Mouse (Mus musculus) cortical plate, adult 2 months (tissue): ENCODE results near the gene Slc50a1. TPM values are rescaled to one million over a fixed set of nuclear protein-coding genes. Genes with fewer than 3 reads are reported as not detected.

Experiments used
- H3K27ac ChIP-seq: fragments of 200-500 bp; 2 replicates; pipeline ENCODE4 v1.5.1; 2012; ENCODE audit warnings: low read length, control low read depth, inconsistent platforms; ENCODE audit not compliant: insufficient read depth
- H3K4me1 ChIP-seq: fragments of 200-500 bp; 2 replicates; pipeline ENCODE4 v1.6.1; 2011; ENCODE audit warnings: low read length; ENCODE audit not compliant: control insufficient read depth, insufficient read depth
- H3K4me3 ChIP-seq: fragments of 200-500 bp; 2 replicates; pipeline ENCODE4 v1.5.1; 2011; ENCODE audit warnings: mild to moderate bottlenecking, low read length, control low read depth; ENCODE audit not compliant: insufficient read depth
- CTCF ChIP-seq: fragments of 200-500 bp; IDR thresholded peaks from 2 replicates; pipeline ENCODE4 v1.5.1; 2011; ENCODE audit warnings: mild to moderate bottlenecking, control low read depth, low read length; ENCODE audit not compliant: insufficient read depth; ENCODE audit errors: extremely low read depth
- POLR2A ChIP-seq: fragments of 200-500 bp; IDR thresholded peaks from 2 replicates; pipeline ENCODE4 v1.6.1; 2011; ENCODE audit warnings: mild to moderate bottlenecking, low read length, control low read depth; ENCODE audit not compliant: insufficient read depth; ENCODE audit errors: extremely low read depth
- polyA plus RNA-seq: library from polyadenylated mRNA; depleted of rRNA; stranded (reverse); fragments of >200 nt; gene quantifications from 2 replicates; pipeline ENCODE4 v1.2.3, GENCODE M21; 2012

Gene Slc50a1
- polyA plus RNA-seq, 1 experiment = 106 TPM

DNA sequence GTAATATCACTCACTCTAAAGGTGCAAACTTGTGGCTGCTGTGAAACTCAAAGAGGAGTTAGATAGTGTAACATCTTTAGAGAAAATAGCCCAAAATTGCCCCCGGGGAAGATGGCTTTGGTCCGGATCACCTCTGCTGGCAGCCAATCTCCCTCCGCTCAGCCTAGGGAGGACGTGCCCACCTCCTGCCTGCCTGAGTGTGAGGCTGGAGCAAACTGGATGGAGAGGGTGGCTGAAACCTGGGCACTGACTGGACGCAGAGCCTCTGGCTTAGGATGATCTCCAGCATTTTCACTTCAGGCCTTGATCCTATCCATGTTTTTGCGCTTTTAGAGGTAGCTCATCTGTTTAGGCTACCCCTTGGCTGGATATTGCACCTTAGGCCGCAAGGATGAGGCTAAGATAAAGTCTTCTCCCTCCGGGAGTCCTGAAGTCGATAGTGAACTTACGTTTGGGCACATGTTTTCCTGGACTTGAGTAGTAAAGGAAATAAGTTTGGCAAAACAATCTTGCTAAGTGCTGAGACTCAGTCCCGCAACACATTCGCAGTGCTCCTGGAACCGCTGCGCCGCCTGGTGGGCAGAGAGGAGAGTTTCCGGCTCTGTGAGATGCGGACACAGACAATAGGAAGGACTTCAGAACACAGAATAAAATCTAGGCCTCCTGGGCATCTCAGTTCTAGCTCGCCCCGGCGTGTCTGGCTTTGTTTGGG is 11.4 kb upstream of the Slc50a1 start:
- Histone ChIP-seq H3K4me3 (no peak overlapping the region; the same call in 1 of the 2 replicates), H3K27ac (no peak overlapping the region), H3K4me1 (peaks cover 2% of the 10 kb centered on the region; the same call in 1 of the 2 replicates)
- TF ChIP-seq POLR2A = no peak
- TF ChIP-seq CTCF = peak; percentile 96

DNA sequence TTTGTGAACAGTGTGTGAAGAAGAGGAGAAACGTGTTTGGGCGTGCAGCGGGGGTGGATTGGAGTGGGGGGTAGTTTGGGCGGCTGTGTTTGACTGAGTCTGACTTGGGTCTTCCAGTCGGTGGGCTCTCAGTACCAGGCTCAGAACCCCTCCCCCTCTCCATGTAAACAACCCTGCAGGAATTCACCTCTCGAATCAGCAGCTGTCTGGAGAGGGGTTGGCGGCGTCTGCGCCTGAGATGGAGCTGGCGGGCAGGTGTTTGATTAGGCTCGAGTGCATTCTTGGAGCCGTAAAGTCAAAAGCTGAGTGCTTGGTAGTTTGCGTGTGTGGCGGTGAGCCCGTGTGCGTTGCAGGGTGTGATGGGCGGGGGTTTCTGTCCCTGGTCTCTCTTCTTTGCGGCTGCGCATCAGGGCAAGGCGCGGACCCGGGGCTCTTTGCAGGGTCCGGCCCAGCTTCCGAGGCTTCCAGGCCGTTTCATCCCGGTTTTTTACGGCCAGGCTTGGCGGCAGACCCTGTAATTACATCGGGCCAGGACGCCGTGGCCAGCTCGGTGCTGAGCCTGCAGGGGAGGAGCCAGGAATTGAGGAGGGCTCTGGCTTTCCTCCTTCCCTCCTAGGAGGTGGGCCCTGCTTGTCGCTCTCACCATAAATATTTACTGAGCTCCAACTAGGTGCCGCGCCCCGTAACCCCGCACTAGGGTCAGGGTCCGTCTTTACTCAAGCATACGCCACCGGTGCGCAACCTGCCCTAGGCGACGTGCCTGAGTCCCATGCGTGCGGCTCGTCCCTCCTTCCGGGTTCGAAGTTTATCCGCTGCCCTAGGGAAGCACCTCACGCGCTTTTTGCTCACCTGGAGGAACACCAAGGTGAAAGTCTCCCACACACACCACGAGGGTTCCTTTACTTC is 10.5 kb upstream of the Slc50a1 start, which contains the start of gene Efna1:
Gene Efna1 (minus strand): TSS at position 537 of the 906 bp plus-strand sequence.
- H3K4me3 ChIP-seq = peak within 1 kb of the TSS; percentile 53
- peak within 1 kb of the TSS; percentile 63 for H3K27ac ChIP-seq
- no peak for TF ChIP-seq POLR2A
- no peak for TF ChIP-seq CTCF
- peaks cover 2% of the 10 kb centered on the region; the same call in 1 of the 2 replicates for H3K4me1 ChIP-seq

DNA sequence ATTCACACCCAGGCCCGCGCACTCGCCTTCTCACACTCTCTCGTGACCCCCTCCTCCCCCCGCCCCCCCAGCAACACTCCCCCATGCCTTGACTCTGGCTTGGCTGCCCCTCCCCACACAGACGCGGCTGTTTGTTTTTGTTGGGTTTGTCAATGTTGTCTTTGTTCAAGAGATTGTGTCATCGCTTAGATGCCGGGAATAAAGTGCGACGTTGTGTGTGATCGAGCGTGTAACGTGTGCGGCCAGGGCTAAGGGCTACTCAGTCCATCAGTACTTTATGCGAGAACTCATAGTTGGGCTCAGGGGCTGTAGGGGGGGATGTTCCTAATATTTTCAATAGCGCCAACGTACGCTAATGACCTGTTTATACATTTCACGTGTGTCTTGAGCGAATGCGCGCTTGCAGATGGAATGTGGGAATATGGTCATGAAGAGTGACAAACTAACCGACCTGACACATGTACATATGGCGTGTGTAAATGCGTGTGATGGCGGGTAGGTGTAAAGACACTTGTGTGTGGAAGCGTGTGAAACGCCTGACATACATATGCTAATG is 9.8 kb upstream of the Slc50a1 start:
- H3K4me1 ChIP-seq = peaks cover 2% of the 10 kb centered on the region; the same call in 1 of the 2 replicates
- H3K4me3 ChIP-seq = peak overlapping the region; percentile 53
- H3K27ac ChIP-seq = peak overlapping the region; percentile 63
- TF ChIP-seq CTCF (no peak), POLR2A (peak; percentile 40; the same call in 1 of the 2 replicates)

DNA sequence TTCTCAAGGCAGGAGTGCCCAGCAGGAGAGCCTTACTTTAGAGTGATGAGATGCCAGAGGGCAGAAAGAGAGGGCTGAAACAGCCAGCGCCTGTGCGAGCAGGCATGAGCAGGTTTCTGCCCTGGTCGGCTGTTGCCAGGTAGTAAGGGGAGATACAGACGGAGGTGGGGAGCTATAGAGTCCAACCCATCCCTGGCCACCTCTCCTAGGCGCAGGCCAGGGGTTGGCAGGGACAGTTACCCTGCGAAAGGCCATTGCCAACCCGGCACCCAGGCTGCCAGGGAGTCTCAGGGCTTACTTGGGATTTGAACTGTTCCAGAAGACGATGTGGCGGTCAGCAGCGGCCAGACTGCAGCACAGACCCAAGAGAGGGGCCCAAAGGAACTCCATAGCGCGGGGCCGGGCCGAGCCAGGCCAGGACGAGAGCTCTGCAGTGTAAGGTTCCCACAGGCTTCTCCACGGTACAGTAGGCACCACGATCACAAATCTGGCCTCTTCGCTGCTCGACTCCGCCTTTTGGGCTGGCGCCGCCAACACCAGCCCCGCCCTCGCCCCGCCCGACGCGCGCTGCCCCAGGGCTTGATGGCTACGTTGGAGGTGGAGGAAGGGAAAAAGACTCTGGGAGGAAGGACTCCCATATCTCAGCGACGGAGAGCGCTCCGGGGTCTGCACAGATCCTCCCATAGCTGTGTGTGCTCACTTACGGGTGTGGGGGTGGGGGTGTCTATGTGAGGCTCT is 9.0 kb upstream of the Slc50a1 start:
- peak overlapping the region; percentile 53 for H3K4me3 ChIP-seq
- peak overlapping the region; percentile 87 for H3K27ac ChIP-seq
- H3K4me1 ChIP-seq = peaks cover 2% of the 10 kb centered on the region; the same call in 1 of the 2 replicates
- TF ChIP-seq CTCF = no peak
- TF ChIP-seq POLR2A = peak; percentile 90

DNA sequence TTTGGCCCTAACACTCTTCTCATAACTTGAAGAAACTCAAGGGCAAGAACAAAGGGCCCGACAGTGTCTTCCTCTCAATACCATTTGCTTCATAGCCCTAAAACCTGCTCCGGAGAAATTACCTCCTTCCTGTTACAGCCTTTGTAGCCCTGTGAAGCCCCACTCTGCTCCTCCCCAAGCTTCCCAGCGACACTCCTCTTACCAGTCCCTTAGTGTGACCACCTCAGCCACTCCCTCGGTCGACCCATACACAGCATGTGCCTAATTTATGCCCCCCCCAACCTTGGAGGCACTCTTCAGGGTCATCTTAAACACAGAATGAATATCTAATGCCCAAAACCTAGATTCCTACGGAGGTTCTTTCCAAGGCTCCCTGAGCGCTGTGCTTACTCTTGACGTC is 8.3 kb upstream of the Slc50a1 start:
- Histone ChIP-seq H3K4me1 (peaks cover 2% of the 10 kb centered on the region; the same call in 1 of the 2 replicates), H3K4me3 (peak overlapping the region; percentile 53), H3K27ac (0 out of 2 replicates have a peak overlapping the region, but pooled peaks have one; percentile 33)
- no peak for TF ChIP-seq POLR2A

DNA sequence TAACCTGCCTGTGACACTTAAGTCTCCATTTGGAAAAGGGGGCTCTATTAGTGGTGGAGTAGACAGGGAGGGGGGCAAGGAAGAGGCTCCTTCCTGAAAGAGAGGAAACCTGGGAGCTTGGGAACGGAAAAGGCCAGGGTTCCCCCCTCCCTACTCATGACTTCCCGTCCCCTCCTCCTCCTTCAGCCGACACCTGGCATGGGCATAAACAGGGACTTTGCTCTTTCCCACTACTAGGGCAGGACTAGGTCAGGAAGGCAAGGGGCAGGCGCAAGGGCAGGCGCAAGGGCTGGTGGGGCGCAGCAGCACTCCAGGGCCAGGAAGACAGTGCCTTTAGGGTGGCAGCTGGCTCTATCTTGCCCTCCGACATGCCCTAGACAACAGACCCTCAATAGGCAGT is 7.7 kb upstream of the Slc50a1 start:
- peaks cover 2% of the 10 kb centered on the region; the same call in 1 of the 2 replicates for H3K4me1 ChIP-seq
- TF ChIP-seq POLR2A = no peak
- peak overlapping the region; percentile 89 for H3K27ac ChIP-seq
- peak overlapping the region; percentile 53 for H3K4me3 ChIP-seq

DNA sequence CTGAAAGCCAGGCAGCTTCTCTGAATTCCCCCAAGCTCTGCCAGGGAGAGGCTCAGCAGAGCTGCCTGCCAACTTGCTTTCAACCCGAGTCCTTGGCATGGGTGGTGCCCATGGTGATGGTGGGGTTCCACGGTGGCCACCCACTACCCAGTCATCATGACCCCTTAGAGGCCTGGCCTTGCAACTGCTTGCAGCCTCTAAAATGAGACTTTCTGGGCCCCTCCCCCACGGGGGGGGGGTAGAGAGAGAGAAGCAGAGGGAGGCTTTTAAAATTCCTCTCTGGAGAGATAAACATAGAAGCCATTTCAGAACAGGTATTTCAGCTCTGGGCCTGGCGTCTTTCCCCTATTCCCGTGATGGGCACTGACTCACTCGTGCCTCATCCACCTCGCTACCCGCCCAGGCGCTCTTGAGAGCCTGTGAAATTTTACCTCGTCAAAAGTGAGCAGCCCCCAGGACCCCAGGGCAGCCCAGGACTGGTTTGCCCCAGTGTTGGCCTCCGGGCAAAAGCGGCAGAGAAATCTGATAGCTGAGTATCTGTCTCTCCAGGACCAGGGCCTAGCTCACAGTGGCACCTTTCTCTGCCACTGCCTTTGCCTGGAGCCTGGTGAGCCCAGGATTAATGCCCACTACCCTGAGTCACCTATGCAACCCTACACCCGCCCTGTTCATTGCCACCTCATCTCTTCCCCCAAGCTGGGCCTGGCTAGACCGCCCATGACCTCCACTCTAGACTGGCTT is 7.1 kb upstream of the Slc50a1 start:
- Histone ChIP-seq H3K27ac (peak overlapping the region; percentile 89), H3K4me1 (peaks cover 2% of the 10 kb centered on the region; the same call in 1 of the 2 replicates), H3K4me3 (peak overlapping the region; percentile 18)
- TF ChIP-seq CTCF (no peak), POLR2A (no peak)

DNA sequence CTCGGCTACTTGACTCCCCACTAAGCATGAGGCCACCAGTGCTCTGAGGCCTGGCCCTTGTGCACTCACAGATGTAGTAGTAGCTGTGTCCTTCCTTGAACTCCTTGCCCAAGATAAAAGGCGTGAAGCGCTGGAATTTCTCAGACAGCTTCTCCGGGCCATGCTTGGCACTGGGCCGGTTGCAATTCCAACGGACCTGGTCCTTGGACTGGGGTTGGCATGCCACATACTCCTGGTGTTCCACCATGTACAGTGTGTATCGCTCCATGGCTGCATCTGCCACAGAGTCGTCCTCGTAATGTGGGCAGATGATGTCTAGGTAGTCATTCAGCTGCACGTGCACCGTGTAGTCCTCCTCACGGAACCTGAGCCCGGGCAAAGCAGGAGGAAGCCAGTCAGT is 5.7 kb upstream of the Slc50a1 start:
- H3K4me3 ChIP-seq = no peak overlapping the region
- TF ChIP-seq POLR2A (no peak), CTCF (no peak)
- peaks cover 2% of the 10 kb centered on the region; the same call in 1 of the 2 replicates for H3K4me1 ChIP-seq
- H3K27ac ChIP-seq = no peak overlapping the region

DNA sequence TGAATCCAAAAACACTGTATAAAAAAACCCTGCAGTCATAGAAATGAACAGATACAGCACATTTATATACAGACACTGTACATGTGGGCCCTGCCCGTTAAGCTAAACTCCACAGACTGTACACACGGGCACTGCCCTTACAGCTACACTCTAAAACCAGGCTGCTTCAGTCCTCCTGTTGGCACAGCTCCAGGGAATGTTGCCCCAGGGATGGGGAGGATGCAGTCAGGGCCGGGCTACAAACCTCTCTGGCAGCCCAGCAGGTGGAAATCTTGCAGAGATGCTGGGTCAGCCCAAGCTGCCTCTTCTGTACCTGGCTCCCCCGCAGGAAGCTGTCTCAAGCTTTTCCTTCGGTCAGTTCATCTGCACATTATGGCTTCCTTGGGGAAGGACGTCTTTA is 1.4 kb upstream of the Slc50a1 start:
- Histone ChIP-seq H3K4me3 (no peak overlapping the region), H3K4me1 (peaks cover 5% of the 10 kb centered on the region; the same call in 1 of the 2 replicates), H3K27ac (no peak overlapping the region)
- TF ChIP-seq POLR2A (no peak), CTCF (no peak)
